Mouse (Mus musculus) testis, adult 10 weeks (tissue): ENCODE measurements around the gene Ndufb2. TPM values are rescaled to one million over a fixed set of nuclear protein-coding genes. Genes with fewer than 3 reads are reported as not detected.

Experiments used
- polyA plus RNA-seq: library from polyadenylated mRNA; stranded (reverse); fragments of 350-450 nt; fragmentation: Illumina TruSeq; extraction: RNeasy Lipid Tissue Mini Kit (QIAGEN cat#74804); gene quantifications from one replicate; pipeline ENCODE4 v1.2.3, GENCODE M21; 2014; ENCODE audit warnings: low read depth, low replicate concordance

Ndufb2 gene
- polyA plus RNA-seq: 35.4 TPM

GRCm38 (mm10) chr6:39592401-39593214, at the start of gene Ndufb2:
TSS of gene Ndufb2 (plus strand) at chr6:39592574.

GRCm38 (mm10) chr6:39557723-39558261, 34.6 kb upstream of the Ndufb2 start, which contains the start of gene Dennd2a:
TSS of gene Dennd2a (minus strand) at chr6:39557867.

GRCm38 (mm10) chr6:39573791-39574554, 18.4 kb upstream of the Ndufb2 start, which contains the start of gene Adck2:
TSS of gene Adck2 (plus strand) at chr6:39573873.

GRCm38 (mm10) chr6:39585517-39585916, 6.9 kb upstream of the Ndufb2 start, which contains the start of gene Gm42420:
TSS of gene Gm42420 (plus strand) at chr6:39585753.

Other genes starting within 250 kb of the Ndufb2 start
- gene Slc37a3, start 214.9 kb upstream of the Ndufb2 start, polyA plus RNA-seq: 7.8 TPM
- 0.17 TPM for gene Rab19, start 211.4 kb upstream of the Ndufb2 start, polyA plus RNA-seq
- 291 TPM for gene Mkrn1, start 172.1 kb upstream of the Ndufb2 start, polyA plus RNA-seq
- gene Dennd2a, start 34.7 kb upstream of the Ndufb2 start, polyA plus RNA-seq: 0.88 TPM
- 3.7 TPM for gene Adck2, start 18.7 kb upstream of the Ndufb2 start, polyA plus RNA-seq
- not detected for gene Gm42420, start 6.8 kb upstream of the Ndufb2 start, polyA plus RNA-seq
- 78.0 TPM for gene Braf, start 132.9 kb downstream of the Ndufb2 start, polyA plus RNA-seq
- 53.6 TPM for gene Mrps33, start 218.4 kb downstream of the Ndufb2 start, polyA plus RNA-seq